Comparison of ENCODE assay signal across 16 mouse cellular contexts in the genomic region with DNA sequence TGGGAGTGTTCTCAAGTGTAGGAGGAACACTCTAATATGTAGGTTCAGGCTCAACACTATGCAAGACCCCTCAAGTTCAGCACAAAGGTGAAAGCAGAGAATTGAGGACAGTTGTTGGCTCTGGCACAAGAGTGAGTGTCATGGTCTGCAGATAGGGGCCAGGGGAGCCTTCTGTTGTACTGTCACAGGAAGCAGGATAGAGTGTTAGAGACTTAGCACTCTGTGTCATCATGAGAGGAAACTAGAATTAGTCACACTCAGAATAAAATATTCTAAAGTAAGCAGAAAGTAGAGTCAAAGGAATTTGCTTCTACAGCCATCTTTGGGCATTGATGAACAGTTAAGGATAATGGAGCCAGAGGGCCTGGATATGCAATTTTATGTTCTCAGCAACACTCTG. TPM values are rescaled to one million over a fixed set of nuclear protein-coding genes. Genes with fewer than 3 reads are reported as not detected.
"Had no signal": no experiment of that assay in that cellular context is flagged by ENCODE, and none has a peak within 500 bp of the region (broad histone marks: within the 10 kb centered on the region; RNA-seq: fewer than 3 reads in every experiment).

No protein-coding gene starts in this region.

- ATAC-seq: midbrain, embryonic 16.5 days had no signal

- H3K27me3 ChIP-seq: limb, embryonic 13.5 days; midbrain, embryonic 12.5 days; neural tube, embryonic 13.5 days had no signal

- H3K9me3 ChIP-seq: limb, embryonic 13.5 days; midbrain, embryonic 12.5 days; neural tube, embryonic 13.5 days had no signal

- H3K4me3 ChIP-seq: limb, embryonic 13.5 days; midbrain, embryonic 12.5 days; neural tube, embryonic 13.5 days had no signal

- H3K4me2 ChIP-seq: limb, embryonic 13.5 days; midbrain, embryonic 12.5 days; neural tube, embryonic 13.5 days had no signal

- H3K27ac ChIP-seq: kidney, postnatal 0 days; limb, embryonic 13.5 days; liver, embryonic 14.5 days; midbrain, embryonic 12.5 days; neural tube, embryonic 13.5 days had no signal

- H3K36me3 ChIP-seq: limb, embryonic 13.5 days; midbrain, embryonic 12.5 days; neural tube, embryonic 13.5 days had no signal

- H3K4me1 ChIP-seq: limb, embryonic 13.5 days; midbrain, embryonic 12.5 days; neural tube, embryonic 13.5 days had no signal

- H3K9ac ChIP-seq: limb, embryonic 13.5 days; liver, embryonic 14.5 days; midbrain, embryonic 12.5 days; neural tube, embryonic 13.5 days had no signal

- DNase-seq: kidney, adult 9 months; kidney, postnatal 36 days; left cerebral cortex, postnatal 4 days; lung, adult 18-20 months; lung, postnatal 14 days; retina, postnatal 1 day; right cerebral cortex, postnatal 4 days; spleen, adult 18-20 months; thymus, postnatal 4 days had no signal

RNA-seq across cellular contexts. Expression of a gene that starts 31.7 kb away (rescaled TPM):
- total RNA-seq: megakaryocyte-erythroid progenitor cell, adult 5-6 weeks had no signal
